Mouse (Mus musculus) heart, postnatal 0 days (tissue): ENCODE measurements around the gene Tmem151b. TPM values are rescaled to one million over a fixed set of nuclear protein-coding genes. Genes with fewer than 3 reads are reported as not detected.

Experiments
- ATAC-seq: fragments of 200-750 bp; cut with Nextera tagmentation; 2 replicates; pipeline ENCODE4 v1.8.0; 2017; ENCODE audit warnings: low read depth, moderate number of reproducible peaks, moderate library complexity; ENCODE audit not compliant: insufficient read depth
- DNase-seq: peaks from one replicate; pipeline ENCODE4 v3.0.0-alpha.2; 2016; ENCODE audit warnings: low spot score
- H3K27ac ChIP-seq: fragments of 300-500 bp; sonication (generic); 2 replicates; pipeline ENCODE4 v1.5.1; 2014; ENCODE audit warnings: low read depth, mild to moderate bottlenecking
- H3K27me3 ChIP-seq: fragments of 300-500 bp; sonication (generic); 2 replicates; pipeline ENCODE4 v1.6.1; 2014; ENCODE audit warnings: low read length, mixed read lengths; ENCODE audit not compliant: control insufficient read depth, insufficient read depth
- H3K36me3 ChIP-seq: fragments of 300-500 bp; sonication (generic); replicated peaks from 2 replicates; pipeline ENCODE4 v1.6.1; 2014; ENCODE audit warnings: low read length, mixed read lengths; ENCODE audit not compliant: control insufficient read depth, insufficient read depth
- H3K4me1 ChIP-seq: fragments of 300-500 bp; sonication (generic); 2 replicates; pipeline ENCODE4 v1.6.1; 2014; ENCODE audit warnings: antibody characterized with exemption; ENCODE audit not compliant: control insufficient read depth, insufficient read depth
- H3K4me2 ChIP-seq: fragments of 300-500 bp; sonication (generic); 2 replicates; pipeline ENCODE4 v1.6.1; 2014; ENCODE audit warnings: low read depth, mild to moderate bottlenecking, low read length, moderate library complexity
- H3K4me3 ChIP-seq: fragments of 300-500 bp; sonication (generic); 2 replicates; pipeline ENCODE4 v1.5.1; 2014; ENCODE audit warnings: low read depth, low read length
- H3K9ac ChIP-seq: fragments of 300-500 bp; sonication (generic); replicated peaks from 2 replicates; pipeline ENCODE4 v1.6.1; 2014; ENCODE audit warnings: low read depth, low read length, mixed read lengths
- H3K9me3 ChIP-seq: fragments of 300-500 bp; sonication (generic); replicated peaks from 2 replicates; pipeline ENCODE4 v1.6.1; 2016; ENCODE audit warnings: low read length; ENCODE audit not compliant: control insufficient read depth
- CTCF ChIP-seq: IDR thresholded peaks from 2 replicates; pipeline ENCODE4 v1.5.1; 2016; ENCODE audit warnings: antibody characterized with exemption, control low read depth, low read depth
- EP300 ChIP-seq: IDR thresholded peaks from 2 replicates; pipeline ENCODE4 v1.6.1; 2016; ENCODE audit warnings: antibody characterized with exemption, low read depth
- WGBS: fragments of 180-500 bp; shearing (Covaris S2); extraction: QIAGEN DNeasy Blood & Tissue Kit; methylation state at CpG from one replicate; pipeline ENCODE4 v1.1.7; 2014; 5-methylcytosine and 5-hydroxymethylcytosine counted together
- polyA plus RNA-seq: library from polyadenylated mRNA; unstranded; fragments of >200 nt; fragmentation: Nextera tagmentation; extraction: Ambion mirVana; gene quantifications from 2 replicates; pipeline ENCODE4 v1.2.1, GENCODE M21; 2015
- total RNA-seq: library from RNA; depleted of rRNA; stranded (reverse); fragments of >200 nt; gene quantifications from 2 replicates; pipeline ENCODE4 v1.2.3, GENCODE M21; 2014; ENCODE audit warnings: low replicate concordance

The Tmem151b gene
- total and polyA plus RNA-seq, 2 experiments from 2014 or later = 0.04 to 0.95 TPM

DNA sequence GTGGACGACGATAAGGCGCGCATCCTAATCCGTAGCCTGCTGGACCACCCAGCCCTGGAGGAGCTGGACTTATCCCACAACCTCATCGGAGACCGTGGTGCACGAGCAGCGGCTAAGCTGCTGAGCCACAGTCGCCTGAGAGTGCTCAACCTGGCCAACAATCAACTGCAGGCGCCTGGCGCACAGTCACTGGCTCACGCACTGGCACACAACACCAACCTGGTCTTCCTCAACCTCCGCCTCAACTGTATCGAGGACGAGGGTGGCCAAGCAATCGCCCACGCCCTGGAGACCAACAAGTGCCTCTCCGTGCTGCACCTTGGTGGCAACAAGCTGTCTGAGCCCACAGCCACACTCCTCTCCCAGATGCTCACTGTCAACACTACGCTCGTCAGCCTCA, 9.8 kb downstream of the Tmem151b start:
- H3K9me3 ChIP-seq = no peaks in the 10 kb centered on the region
- no peak overlapping the region for H3K27ac ChIP-seq
- H3K36me3 ChIP-seq = no peaks in the 10 kb centered on the region
- no peak overlapping the region for H3K9ac ChIP-seq
- no peak for TF ChIP-seq EP300
- TF ChIP-seq CTCF = no peak
- 70% methylated on average over 21 of the region's 21 CpGs for WGBS
- H3K4me1 ChIP-seq = peaks cover 2% of the 10 kb centered on the region; the same call in 1 of the 2 replicates
- no peak overlapping the region for H3K4me3 ChIP-seq
- no peak overlapping the region for H3K4me2 ChIP-seq
- H3K27me3 ChIP-seq = peaks cover 84% of the 10 kb centered on the region
- no peak for DNase-seq
- ATAC-seq = no peak

DNA sequence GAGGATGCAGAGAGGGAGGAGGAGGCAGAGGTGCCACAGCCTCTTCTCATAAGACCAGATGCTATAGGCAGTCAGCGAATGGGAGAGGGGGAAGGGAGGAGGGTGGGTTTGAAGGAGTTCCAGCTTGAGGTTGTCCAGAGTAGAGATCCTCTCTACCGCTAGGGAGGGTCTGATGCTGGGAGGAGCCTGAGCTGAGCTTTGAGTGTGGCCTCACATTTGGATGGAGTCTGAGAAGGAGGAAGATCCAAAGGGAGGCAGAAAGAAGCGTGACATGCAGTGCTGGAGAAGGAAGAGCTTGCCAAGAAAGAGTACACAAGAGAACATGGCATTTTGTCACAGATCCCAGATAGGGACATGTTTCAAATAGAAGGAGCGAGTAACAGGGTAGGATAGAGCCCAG, 11.1 kb downstream of the Tmem151b start:
- no peaks in the 10 kb centered on the region for H3K36me3 ChIP-seq
- DNase-seq (no peak), ATAC-seq (no peak)
- H3K9ac ChIP-seq = no peak overlapping the region
- H3K27ac ChIP-seq = no peak overlapping the region
- TF ChIP-seq EP300 (no peak), CTCF (no peak)
- no peaks in the 10 kb centered on the region for H3K9me3 ChIP-seq
- WGBS = 55% methylated on average over 4 of the region's 4 CpGs
- no peaks in the 10 kb centered on the region for H3K4me1 ChIP-seq
- H3K27me3 ChIP-seq = peaks cover 80% of the 10 kb centered on the region
- H3K4me3 ChIP-seq = no peak overlapping the region
- no peak overlapping the region for H3K4me2 ChIP-seq

DNA sequence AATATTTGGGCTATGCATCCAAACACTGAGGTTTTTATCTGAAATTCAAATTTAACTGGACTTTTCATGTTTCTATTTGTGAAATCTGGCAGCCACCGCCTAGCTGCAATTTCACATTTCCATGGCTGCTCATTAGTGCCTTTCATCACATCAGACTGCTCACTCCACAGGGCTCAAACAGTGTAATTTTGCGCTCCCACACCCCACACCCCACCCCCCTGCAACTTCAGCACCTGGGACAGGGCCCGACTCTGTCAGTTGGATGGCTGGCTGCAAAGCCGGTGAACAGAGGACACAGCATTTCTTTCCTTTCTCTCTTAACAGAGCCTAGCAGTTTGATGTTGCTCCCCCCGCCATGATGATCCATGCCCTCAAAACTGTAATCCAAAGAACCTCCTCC, 13.2 kb downstream of the Tmem151b start:
- Histone ChIP-seq H3K9ac (no peak overlapping the region), H3K4me2 (no peak overlapping the region), H3K27me3 (peaks cover 72% of the 10 kb centered on the region), H3K4me3 (no peak overlapping the region), H3K4me1 (no peaks in the 10 kb centered on the region), H3K27ac (no peak overlapping the region), H3K36me3 (no peaks in the 10 kb centered on the region), H3K9me3 (no peaks in the 10 kb centered on the region)
- WGBS = 15% methylated on average over 5 of the region's 5 CpGs
- DNase-seq = no peak
- TF ChIP-seq EP300 (no peak), CTCF (no peak)
- ATAC-seq = peak; percentile 44; the same call in 1 of the 2 replicates

DNA sequence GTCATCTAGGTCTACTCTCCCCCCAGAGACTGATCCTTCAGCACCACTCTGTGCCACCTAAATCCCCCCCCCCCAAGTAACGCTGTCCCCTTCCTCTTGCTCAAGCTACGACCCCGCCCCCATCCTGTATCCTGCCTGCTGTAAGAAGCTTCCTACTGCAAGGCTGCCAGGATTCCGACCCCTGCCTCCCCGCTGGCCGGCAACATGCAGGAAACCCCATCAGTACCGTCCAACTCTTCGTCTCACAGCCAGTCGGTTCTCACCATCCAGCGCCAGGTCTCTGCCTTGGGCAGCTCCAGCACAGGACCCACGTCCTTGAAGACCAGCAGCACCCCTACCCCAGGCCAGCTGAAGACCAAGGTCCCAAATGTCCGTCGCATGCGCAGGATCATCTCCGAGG, 16.6 kb downstream of the Tmem151b start:
- WGBS = 38% methylated on average over 15 of the region's 15 CpGs
- Histone ChIP-seq H3K27ac (no peak overlapping the region), H3K27me3 (peaks cover 53% of the 10 kb centered on the region), H3K4me1 (no peaks in the 10 kb centered on the region), H3K4me3 (no peak overlapping the region), H3K36me3 (no peaks in the 10 kb centered on the region), H3K4me2 (no peak overlapping the region), H3K9me3 (no peaks in the 10 kb centered on the region), H3K9ac (no peak overlapping the region)
- TF ChIP-seq EP300 = no peak
- no peak for TF ChIP-seq CTCF
- ATAC-seq (no peak), DNase-seq (no peak)

DNA sequence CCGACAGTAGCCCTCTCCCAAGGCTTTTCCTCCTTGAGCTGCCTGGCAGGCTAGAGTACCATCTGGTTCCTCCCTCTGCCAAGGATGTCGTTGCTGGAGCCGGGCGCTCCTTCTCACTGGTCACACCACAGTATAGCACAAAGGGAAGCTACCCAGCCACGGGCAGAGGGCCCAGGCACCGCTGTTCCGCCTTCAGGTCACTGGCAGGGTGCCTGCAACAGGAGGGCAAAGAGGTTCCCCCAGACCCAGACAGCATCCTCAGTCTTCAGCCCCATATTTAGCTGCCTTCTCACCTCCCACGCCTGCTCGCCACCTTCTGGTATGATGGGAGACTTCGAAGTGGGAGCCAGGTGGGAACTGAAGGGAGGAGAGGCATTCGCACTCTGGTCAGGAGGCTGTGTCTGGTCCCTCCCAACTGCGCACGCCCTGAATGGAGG, 19.1 kb downstream of the Tmem151b start:
- Histone ChIP-seq H3K27ac (no peak overlapping the region), H3K4me3 (no peak overlapping the region), H3K36me3 (no peaks in the 10 kb centered on the region), H3K27me3 (peaks cover 38% of the 10 kb centered on the region), H3K9ac (no peak overlapping the region), H3K9me3 (no peaks in the 10 kb centered on the region), H3K4me1 (peaks cover 4% of the 10 kb centered on the region; the same call in 1 of the 2 replicates), H3K4me2 (no peak overlapping the region)
- no peak for ATAC-seq
- TF ChIP-seq EP300 (no peak), CTCF (no peak)
- DNase-seq = no peak
- WGBS = 46% methylated on average over 13 of the region's 13 CpGs

DNA sequence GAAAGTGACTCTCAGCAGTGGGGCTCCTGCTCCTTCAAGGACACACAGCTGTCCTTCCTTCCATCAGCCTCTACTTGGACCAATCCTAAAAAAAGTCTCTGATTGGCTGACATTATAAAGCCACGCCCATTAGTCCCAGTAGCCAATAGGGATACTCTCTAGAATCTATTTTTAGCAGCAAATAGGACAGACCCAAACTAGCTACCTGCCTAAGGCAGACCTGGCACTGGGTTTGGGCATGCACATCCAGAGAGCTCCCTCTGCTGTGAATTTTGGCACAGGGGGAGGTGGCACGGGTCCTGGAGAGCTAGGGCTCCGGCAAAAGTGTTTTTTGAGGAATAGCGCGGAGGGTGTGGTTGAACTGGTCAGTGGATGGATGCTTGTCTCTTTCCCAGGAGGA, 22.9 kb downstream of the Tmem151b start:
- Histone ChIP-seq H3K9ac (no peak overlapping the region), H3K27ac (no peak overlapping the region), H3K4me1 (peaks cover 4% of the 10 kb centered on the region; the same call in 1 of the 2 replicates), H3K9me3 (no peaks in the 10 kb centered on the region), H3K4me2 (no peak overlapping the region), H3K27me3 (peaks cover 10% of the 10 kb centered on the region), H3K36me3 (no peaks in the 10 kb centered on the region), H3K4me3 (no peak overlapping the region)
- DNase-seq = peak; percentile 18
- ATAC-seq = peak; percentile 22; the same call in 1 of the 2 replicates
- WGBS = 17% methylated on average over 5 of the region's 5 CpGs
- TF ChIP-seq EP300 = no peak
- TF ChIP-seq CTCF = no peak
